Mouse (Mus musculus): ENCODE results near the gene Pbp2.

- TF ChIP-seq MAFK (IDR thresholded peaks at IDR 0.05; ENCODE audit: insufficient read depth, low read depth, low read length) = no peak
- no peak for TF ChIP-seq HCFC1 (IDR thresholded peaks at IDR 0.05; ENCODE audit: borderline replicate concordance, insufficient read depth, low read length)
- no peak for TF ChIP-seq ZNF384 (IDR thresholded peaks at IDR 0.05; ENCODE audit: low read depth, low read length)
Measured at GRCm38 (mm10) chr6:135271761-135272160, 38.4 kb downstream of the Pbp2 start.
